Mouse (Mus musculus) CH12.LX (cell line): ENCODE results near the gene Impdh1. TPM values are rescaled to one million over a fixed set of nuclear protein-coding genes. Genes with fewer than 3 reads are reported as not detected.
A peak's percentile ranks its signal among the peaks of the same experiment; 100 is the strongest.

ENCODE experiments used
- DNase-seq: peaks from one replicate; pipeline ENCODE4 v3.0.0-alpha.2; 2013; ENCODE audit errors: extremely low read depth
- H3K27ac ChIP-seq: 2 replicates; pipeline ENCODE4 v1.5.1; 2012; ENCODE audit warnings: low read depth, mild to moderate bottlenecking, control low read depth, moderate library complexity; ENCODE audit not compliant: insufficient read depth
- H3K27me3 ChIP-seq: replicated peaks from 2 replicates; pipeline ENCODE3; 2012; ENCODE audit warnings: inconsistent platforms
- H3K36me3 ChIP-seq, 2 experiments: replicated peaks in 1 of 2; 2 replicates each; pipeline versions ENCODE3 to v1.6.1; 2012; ENCODE audit warnings: inconsistent platforms in 1 of 2, low read length in 1 of 2, mild to moderate bottlenecking in 1 of 2, mixed read lengths in 1 of 2, moderate library complexity in 1 of 2; ENCODE audit not compliant: control insufficient read depth in 1 of 2, insufficient read depth in 1 of 2
- H3K4me1 ChIP-seq, 2 experiments: 2 replicates each; pipeline ENCODE4 v1.6.1; 2012; ENCODE audit warnings: inconsistent platforms in 1 of 2, moderate library complexity in 1 of 2; ENCODE audit not compliant: insufficient read depth in 2 of 2, control insufficient read depth in 1 of 2
- H3K4me2 ChIP-seq: 2 replicates; pipeline ENCODE4 v1.6.1; 2012; ENCODE audit warnings: low read depth, mild to moderate bottlenecking, control low read depth; ENCODE audit not compliant: poor library complexity, insufficient read depth, severe bottlenecking
- H3K4me3 ChIP-seq, 3 experiments: fragments of 150-350 bp in 1 of 3; sonication (generic) in 1 of 3; replicated peaks in 1 of 3; 2 replicates each; pipeline versions ENCODE3 to v1.5.1; 2011 to 2012; ENCODE audit warnings: low read depth in 2 of 3, low read length in 2 of 3, mild to moderate bottlenecking in 2 of 3, moderate library complexity in 2 of 3, control low read depth in 1 of 3, improper control_type of control experiment in 1 of 3, inconsistent platforms in 1 of 3, mixed read lengths in 1 of 3; ENCODE audit not compliant: poor library complexity in 1 of 3
- H3K79me2 ChIP-seq: replicated peaks from 2 replicates; pipeline ENCODE4 v1.6.1; 2012; ENCODE audit warnings: mild to moderate bottlenecking, moderate library complexity; ENCODE audit not compliant: control insufficient read depth, poor library complexity, insufficient read depth, severe bottlenecking; ENCODE audit errors: extremely low read depth
- H3K9ac ChIP-seq: 2 replicates; pipeline ENCODE4 v1.6.1; 2012; ENCODE audit warnings: low read depth, mild to moderate bottlenecking, control low read depth, moderate library complexity; ENCODE audit not compliant: insufficient read depth
- H3K9me3 ChIP-seq: replicated peaks from 2 replicates; pipeline ENCODE3; 2012; ENCODE audit warnings: low read length, inconsistent platforms, mixed read lengths
- BHLHE40 ChIP-seq: IDR thresholded peaks from 2 replicates; pipeline ENCODE4 v1.6.1; 2011; ENCODE audit warnings: mild to moderate bottlenecking, low read depth, low read length, improper control_type of control experiment
- CHD1 ChIP-seq: IDR thresholded peaks from 2 replicates; pipeline ENCODE4 v1.6.1; 2012; ENCODE audit warnings: low read depth, low read length, improper control_type of control experiment, inconsistent platforms
- CHD2 ChIP-seq: IDR thresholded peaks from 2 replicates; pipeline ENCODE4 v1.6.1; 2011; ENCODE audit warnings: low read length, improper control_type of control experiment
- CTCF ChIP-seq, 2 experiments: IDR thresholded peaks in 1 of 2; conservative IDR thresholded peaks in 1 of 2; 2 replicates each; pipeline ENCODE4 v1.5.1; 2011 to 2012; ENCODE audit warnings: low read depth in 2 of 2, low read length in 2 of 2, improper control_type of control experiment in 1 of 2, inconsistent platforms in 1 of 2, mild to moderate bottlenecking in 1 of 2, moderate library complexity in 1 of 2
- E2F4 ChIP-seq: IDR thresholded peaks from 2 replicates; pipeline ENCODE4 v1.6.1; 2011; ENCODE audit warnings: low read depth, low read length, improper control_type of control experiment; ENCODE audit not compliant: insufficient replicate concordance
- ELF1 ChIP-seq: IDR thresholded peaks from 2 replicates; pipeline ENCODE4 v1.6.1; 2014; ENCODE audit warnings: low read depth, mild to moderate bottlenecking, inconsistent platforms, low read length, improper control_type of control experiment
- ETS1 ChIP-seq: conservative IDR thresholded peaks from 2 replicates; pipeline ENCODE4 v1.6.1; 2012; ENCODE audit warnings: low read depth, mild to moderate bottlenecking, inconsistent platforms, low read length, improper control_type of control experiment, moderate library complexity
- GABPA ChIP-seq: IDR thresholded peaks from 2 replicates; pipeline ENCODE4 v1.6.1; 2012; ENCODE audit warnings: low read depth, low read length, improper control_type of control experiment, inconsistent platforms; ENCODE audit not compliant: insufficient replicate concordance
- IRF4 ChIP-seq: IDR thresholded peaks from 2 replicates; pipeline ENCODE4 v1.6.1; 2014; ENCODE audit warnings: low read depth, mild to moderate bottlenecking, inconsistent platforms, low read length, improper control_type of control experiment
- JUN ChIP-seq: IDR thresholded peaks from 2 replicates; pipeline ENCODE4 v1.6.1; 2011; ENCODE audit warnings: low read depth, mild to moderate bottlenecking, low read length, improper control_type of control experiment, moderate library complexity; ENCODE audit not compliant: insufficient read depth
- JUND ChIP-seq: conservative IDR thresholded peaks from 2 replicates; pipeline ENCODE4 v1.6.1; 2011; ENCODE audit warnings: low read depth, low read length, improper control_type of control experiment
- KAT2A ChIP-seq: IDR thresholded peaks from 2 replicates; pipeline ENCODE4 v1.6.1; 2012; ENCODE audit warnings: low read length, improper control_type of control experiment, inconsistent platforms; ENCODE audit not compliant: insufficient replicate concordance
- MAX ChIP-seq: IDR thresholded peaks from 2 replicates; pipeline ENCODE4 v1.6.1; 2011; ENCODE audit warnings: low read length, improper control_type of control experiment
- MAZ ChIP-seq: IDR thresholded peaks from 2 replicates; pipeline ENCODE4 v1.6.1; 2012; ENCODE audit warnings: low read depth, mild to moderate bottlenecking, inconsistent platforms, low read length, improper control_type of control experiment, moderate library complexity
- MXI1 ChIP-seq: IDR thresholded peaks from 2 replicates; pipeline ENCODE4 v1.6.1; 2011; ENCODE audit warnings: mild to moderate bottlenecking, low read depth, low read length, improper control_type of control experiment
- MYC ChIP-seq: IDR thresholded peaks from 2 replicates; pipeline ENCODE4 v1.6.1; 2011; ENCODE audit warnings: low read depth, mild to moderate bottlenecking, improper control_type of control experiment, low read length
- NELFE ChIP-seq: IDR thresholded peaks from 2 replicates; pipeline ENCODE4 v1.6.1; 2011; ENCODE audit warnings: low read depth, low read length, improper control_type of control experiment
- NRF1 ChIP-seq: IDR thresholded peaks from 2 replicates; pipeline ENCODE4 v1.6.1; 2014; ENCODE audit warnings: low read depth, mild to moderate bottlenecking, inconsistent platforms, low read length, improper control_type of control experiment, moderate library complexity
- PAX5 ChIP-seq: IDR thresholded peaks from 2 replicates; pipeline ENCODE4 v1.6.1; 2012; ENCODE audit warnings: low read length, inconsistent platforms, mixed read lengths
- RAD21 ChIP-seq: IDR thresholded peaks from 2 replicates; pipeline ENCODE4 v1.6.1; 2011; ENCODE audit warnings: low read depth, mild to moderate bottlenecking, low read length, improper control_type of control experiment, moderate library complexity
- SMC3 ChIP-seq: IDR thresholded peaks from 2 replicates; pipeline ENCODE4 v1.6.1; 2011; ENCODE audit warnings: low read depth, low read length, improper control_type of control experiment
- TBP ChIP-seq: conservative IDR thresholded peaks from 2 replicates; pipeline ENCODE4 v1.6.1; 2011; ENCODE audit warnings: low read depth, low read length, improper control_type of control experiment
- UBTF ChIP-seq: IDR thresholded peaks from 2 replicates; pipeline ENCODE4 v1.6.1; 2012; ENCODE audit warnings: low read depth, mild to moderate bottlenecking, inconsistent platforms, low read length, improper control_type of control experiment, moderate library complexity
- USF2 ChIP-seq: conservative IDR thresholded peaks from 2 replicates; pipeline ENCODE4 v1.6.1; 2011; ENCODE audit warnings: low read depth, low read length, improper control_type of control experiment
- ZC3H11A ChIP-seq: IDR thresholded peaks from 2 replicates; pipeline ENCODE4 v1.6.1; 2012; ENCODE audit warnings: low read depth, mild to moderate bottlenecking, inconsistent platforms, low read length, improper control_type of control experiment
- ZKSCAN1 ChIP-seq: IDR thresholded peaks from 2 replicates; pipeline ENCODE4 v1.6.1; 2012; ENCODE audit warnings: low read depth, inconsistent platforms, low read length, improper control_type of control experiment, borderline replicate concordance
- ZMIZ1 ChIP-seq: IDR thresholded peaks from 2 replicates; pipeline ENCODE4 v1.6.1; 2012; ENCODE audit warnings: low read depth, mild to moderate bottlenecking, inconsistent platforms, low read length, improper control_type of control experiment
- ZNF384 ChIP-seq: IDR thresholded peaks from 2 replicates; pipeline ENCODE4 v1.6.1; 2012; ENCODE audit warnings: low read depth, low read length, improper control_type of control experiment, inconsistent platforms
- dilution Hi-C: fragments of 300-500 bp; cut with MboI; formaldehyde crosslinking; loops from 2 replicates; pipeline ENCODE4 v1.14.3; 2020; ENCODE audit warnings: low sequenced_read_pairs; ENCODE audit not compliant: extremely low pct_unique_long_range_greater_than_20kb, extremely low pct_ligation_motif_present
- in situ Hi-C: fragments of 300-500 bp; cut with MboI; formaldehyde crosslinking; loops from 3 replicates; pipeline ENCODE4 v1.14.3; 2019; ENCODE audit warnings: low sequenced_read_pairs, low pct_ligation_motif_present, low pct_unique_long_range_greater_than_20kb, mixed read lengths
- polyA plus RNA-seq: library from polyadenylated mRNA; unstranded; fragments of >175 nt; gene quantifications from 2 replicates; pipeline ENCODE4 v1.2.1, GENCODE M21; 2012; ENCODE audit warnings: low read depth; ENCODE audit not compliant: insufficient read length
- total RNA-seq, 2 experiments: library from RNA; depleted of rRNA; stranded (reverse); fragments of 300-350 nt in 1 of 2; fragments of >200 nt in 1 of 2; gene quantifications; 2 replicates each; pipeline ENCODE4 v1.2.3; 2012 to 2014

Impdh1 gene
- total and polyA plus RNA-seq, 3 experiments, result 3.1 to 19.6 (median 14.9) TPM

GRCm38 (mm10) chr6:29242265-29242664 is 26.1 kb upstream of the Impdh1 start:
- Histone ChIP-seq H3K27ac (no peak overlapping the region), H3K36me3 (no peaks in the 10 kb centered on the region), H3K4me3 (no peak overlapping the region), H3K9ac (no peak overlapping the region), H3K79me2 (no peaks in the 10 kb centered on the region), H3K27me3 (no peaks in the 10 kb centered on the region), H3K9me3 (no peaks in the 10 kb centered on the region), H3K4me1 (peaks cover 20 to 28% of the 10 kb centered on the region in 2 experiments), H3K4me2 (no peak overlapping the region)
- in situ Hi-C loops (loop anchor here (5.0 kb wide), 3 partner anchors 35 to 75 kb away; partner anchors contain the start of genes Fam71f2 and Rbm28), dilution Hi-C loops (no loop called here)
- TF ChIP-seq ZKSCAN1, result no peak
- no peak for TF ChIP-seq MXI1
- TF ChIP-seq BHLHE40, result no peak
- TF ChIP-seq MAX, result no peak
- TF ChIP-seq KAT2A, result no peak
- peak; percentile 45 for TF ChIP-seq SMC3
- no peak for TF ChIP-seq USF2
- no peak for TF ChIP-seq JUND
- TF ChIP-seq UBTF, result no peak
- peak; percentile 3 to 76; a peak in 2 of 4 replicates for TF ChIP-seq CTCF (conservative IDR thresholded peaks at IDR 0.05 in 1 of 2, IDR thresholded peaks at IDR 0.05 in 1 of 2; ENCODE audit: low read depth in 2 of 2, low read length in 2 of 2)
- TF ChIP-seq NRF1, result no peak
- TF ChIP-seq RAD21, result peak; percentile 30
- peak; percentile 70; the same call in 1 of the 2 replicates for TF ChIP-seq MYC
- TF ChIP-seq CHD2, result no peak
- DNase-seq, result peak; percentile 44

- dilution Hi-C loops, result no loop called here
- Histone ChIP-seq H3K79me2 (no peaks in the 10 kb centered on the region), H3K27ac (no peak overlapping the region), H3K9ac (no peak overlapping the region), H3K4me1 (peaks cover 14 to 22% of the 10 kb centered on the region in 2 experiments)
- TF ChIP-seq NELFE (peak; percentile 33; the same call in 1 of the 2 replicates), ZMIZ1 (no peak), E2F4 (no peak), ELF1 (no peak), SMC3 (peak; percentile 64), IRF4 (peak; percentile 45; the same call in 1 of the 2 replicates), CHD1 (no peak), MAZ (0 out of 2 replicates have a peak, but pooled peaks have one; percentile 52), PAX5 (no peak), BHLHE40 (0 out of 2 replicates have a peak, but pooled peaks have one; percentile 6), TBP (no peak), ZC3H11A (no peak), CTCF (conservative IDR thresholded peaks at IDR 0.05 in 1 of 2, IDR thresholded peaks at IDR 0.05 in 1 of 2; ENCODE audit: low read depth in 2 of 2, low read length in 2 of 2) (peak; percentile 48 to 78), JUN (no peak), GABPA (no peak), ZNF384 (peak; percentile 71), RAD21 (peak; percentile 49), ETS1 (no peak), JUND (0 out of 2 replicates have a peak, but pooled peaks have one; percentile 15)
- TF ChIP-seq, all 38 proteins: peak for 9
- H3K27me3 ChIP-seq, result no peaks in the 10 kb centered on the region
- no peak overlapping the region for H3K4me3 ChIP-seq
- DNase-seq, result no peak
- in situ Hi-C loops, result loop anchor here (5.0 kb wide), 3 partner anchors 34 to 74 kb away; partner anchors contain the start of genes Fam71f2 and Rbm28
- no peaks in the 10 kb centered on the region for H3K36me3 ChIP-seq
- no peak overlapping the region; the same call in 1 of the 2 replicates for H3K4me2 ChIP-seq
- no peaks in the 10 kb centered on the region for H3K9me3 ChIP-seq
Observed at GRCm38 (mm10) chr6:29241697-29242096, 25.5 kb upstream of the Impdh1 start.
